Mouse (Mus musculus) hindbrain, embryonic 15.5 days (tissue): Measurements from ENCODE around the gene Cflar. TPM values are rescaled to one million over a fixed set of nuclear protein-coding genes. Genes with fewer than 3 reads are reported as not detected.

Experiments used
- ATAC-seq: fragments of 200-750 bp; cut with Nextera tagmentation; 2 replicates; pipeline ENCODE4 v1.8.0; 2017; ENCODE audit warnings: low read depth, moderate number of reproducible peaks, moderate TSS enrichment; ENCODE audit not compliant: low FRiP score
- H3K27ac ChIP-seq: fragments of 300-500 bp; sonication (generic); replicated peaks from 2 replicates; pipeline ENCODE4 v1.5.1; 2015; ENCODE audit warnings: mild to moderate bottlenecking, inconsistent platforms
- H3K27me3 ChIP-seq: fragments of 300-500 bp; sonication (generic); 2 replicates; pipeline ENCODE4 v1.6.1; 2015; ENCODE audit warnings: control low read depth, inconsistent platforms
- H3K36me3 ChIP-seq: fragments of 300-500 bp; sonication (generic); 2 replicates; pipeline ENCODE4 v1.6.1; 2015; ENCODE audit warnings: control low read depth, inconsistent platforms
- H3K4me1 ChIP-seq: fragments of 300-500 bp; sonication (generic); replicated peaks from 2 replicates; pipeline ENCODE4 v1.6.1; 2015; ENCODE audit warnings: control low read depth, inconsistent platforms
- H3K4me2 ChIP-seq: fragments of 300-500 bp; sonication (generic); 2 replicates; pipeline ENCODE4 v1.6.1; 2015; ENCODE audit warnings: moderate library complexity, mild to moderate bottlenecking, inconsistent platforms
- H3K4me3 ChIP-seq: fragments of 300-500 bp; sonication (generic); 2 replicates; pipeline ENCODE4 v1.5.1; 2015; ENCODE audit warnings: mild to moderate bottlenecking, inconsistent platforms
- H3K9ac ChIP-seq: fragments of 300-500 bp; sonication (generic); 2 replicates; pipeline ENCODE4 v1.6.1; 2015; ENCODE audit warnings: inconsistent platforms
- H3K9me3 ChIP-seq: fragments of 300-500 bp; sonication (generic); 2 replicates; pipeline ENCODE4 v1.6.1; 2016; ENCODE audit warnings: control low read depth, inconsistent platforms
- WGBS: fragments of 180-500 bp; shearing (Covaris S2); methylation state at CpG from one replicate; pipeline ENCODE4 v1.1.7; 2015; 5-methylcytosine and 5-hydroxymethylcytosine counted together
- polyA plus RNA-seq: library from polyadenylated mRNA; unstranded; fragments of >200 nt; fragmentation: Nextera tagmentation; extraction: Ambion mirVana; gene quantifications from 2 replicates; pipeline ENCODE4 v1.2.1, GENCODE M21; 2015

Gene Cflar
- polyA plus RNA-seq, 1 experiment from 2014 or later = 17.2 TPM

DNA sequence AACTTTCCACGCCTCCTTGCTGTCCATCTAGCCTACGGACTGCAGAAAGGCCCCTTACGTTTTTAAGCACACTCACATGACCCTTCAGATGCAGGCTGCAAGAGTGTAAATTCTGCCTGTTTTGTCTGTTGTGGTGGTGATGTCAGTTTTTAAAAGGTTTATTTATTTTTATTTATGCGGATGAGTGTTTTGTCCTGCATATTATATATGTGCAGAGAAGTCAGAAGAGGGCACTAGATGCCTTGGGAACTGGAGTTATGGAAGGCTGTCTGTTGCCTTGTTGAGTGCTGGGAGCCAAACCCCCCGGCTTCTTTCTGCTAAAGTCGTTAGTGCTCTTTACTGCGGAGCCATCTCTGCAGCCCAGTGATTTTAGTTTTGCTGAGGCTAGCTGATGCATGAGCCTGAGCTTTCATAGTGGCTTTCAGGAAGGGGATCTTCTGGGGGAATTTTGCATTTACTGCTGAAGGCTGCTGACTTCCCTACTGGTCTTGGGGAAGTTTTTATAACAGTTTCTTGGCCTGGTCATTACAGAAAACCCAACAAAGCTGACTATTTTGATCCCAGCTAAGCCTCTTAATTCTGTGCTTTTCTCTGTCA lies 12.6 kb downstream of the Cflar start:
- Histone ChIP-seq H3K4me1 (no peaks in the 10 kb centered on the region), H3K9me3 (no peaks in the 10 kb centered on the region), H3K9ac (no peak overlapping the region), H3K4me3 (no peak overlapping the region), H3K36me3 (no peaks in the 10 kb centered on the region), H3K27me3 (no peaks in the 10 kb centered on the region), H3K27ac (no peak overlapping the region), H3K4me2 (no peak overlapping the region)
- 63% methylated on average over 7 of the region's 7 CpGs for WGBS
- ATAC-seq = no peak

DNA sequence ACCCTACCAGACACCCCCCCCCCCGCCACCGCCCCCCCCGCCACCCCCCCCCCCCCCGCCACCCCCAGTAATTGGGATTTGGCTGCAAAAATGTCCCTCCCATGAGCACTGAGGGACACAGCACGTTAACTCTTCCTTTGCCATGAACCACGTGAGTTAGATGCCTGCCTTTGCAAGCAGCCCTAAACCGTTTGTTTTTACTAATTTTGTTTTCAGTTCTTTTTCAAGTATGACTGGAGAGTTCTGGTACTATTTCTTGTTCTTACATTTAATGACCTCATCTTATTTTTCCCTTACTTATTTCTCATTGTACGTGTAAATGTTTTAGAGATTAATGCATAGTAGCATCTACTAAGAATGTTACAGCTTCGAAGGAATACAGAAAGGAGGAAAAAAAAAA lies 13.2 kb downstream of the Cflar start:
- no peak overlapping the region for H3K4me3 ChIP-seq
- no peak overlapping the region for H3K4me2 ChIP-seq
- H3K27me3 ChIP-seq = no peaks in the 10 kb centered on the region
- H3K9me3 ChIP-seq = no peaks in the 10 kb centered on the region
- no peaks in the 10 kb centered on the region for H3K4me1 ChIP-seq
- H3K9ac ChIP-seq = no peak overlapping the region
- 57% methylated on average over 8 of the region's 9 CpGs for WGBS
- no peak for ATAC-seq
- H3K36me3 ChIP-seq = no peaks in the 10 kb centered on the region
- H3K27ac ChIP-seq = no peak overlapping the region

DNA sequence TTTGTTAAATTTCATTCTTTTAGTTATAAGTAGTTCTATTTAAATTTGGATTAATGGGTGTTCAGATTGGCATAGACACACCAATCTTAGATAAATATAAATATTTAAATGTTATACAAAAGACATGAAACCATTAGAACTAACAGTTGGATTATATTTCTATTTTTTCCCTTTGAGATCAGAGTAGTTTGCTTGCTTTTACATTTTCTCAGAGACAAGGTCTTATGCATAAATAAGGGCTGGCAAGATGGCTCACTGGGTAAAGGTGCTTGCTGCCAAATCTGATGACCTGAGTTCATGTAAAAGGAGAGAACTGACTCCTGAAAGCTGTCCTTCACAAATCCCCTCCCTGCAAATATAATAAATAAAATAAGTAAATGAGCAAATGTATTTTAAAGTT lies 13.8 kb downstream of the Cflar start:
- Histone ChIP-seq H3K27ac (no peak overlapping the region), H3K4me2 (no peak overlapping the region), H3K4me3 (no peak overlapping the region), H3K4me1 (no peaks in the 10 kb centered on the region), H3K27me3 (no peaks in the 10 kb centered on the region), H3K36me3 (no peaks in the 10 kb centered on the region), H3K9me3 (no peaks in the 10 kb centered on the region), H3K9ac (no peak overlapping the region)
- no peak for ATAC-seq

DNA sequence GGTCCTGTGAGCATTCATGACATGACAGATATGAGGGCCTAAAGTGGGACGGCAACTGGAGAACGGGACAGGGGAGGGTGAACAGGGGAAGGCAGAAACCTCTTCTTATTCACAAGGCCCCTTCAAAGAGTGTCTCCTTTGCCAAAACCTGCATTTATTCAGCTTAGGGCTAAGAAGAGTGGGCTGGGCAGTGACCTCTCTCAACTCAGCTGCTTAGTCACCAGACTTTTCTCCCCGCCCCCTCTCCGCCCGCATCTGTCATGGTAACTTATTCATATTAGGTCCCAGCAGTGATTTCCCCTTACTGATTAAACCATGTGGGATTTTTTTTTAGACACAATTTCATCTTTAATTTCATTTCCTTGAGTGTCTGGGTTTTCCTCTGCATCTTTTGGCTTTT lies 14.5 kb downstream of the Cflar start:
- Histone ChIP-seq H3K27ac (no peak overlapping the region), H3K4me2 (no peak overlapping the region), H3K27me3 (no peaks in the 10 kb centered on the region), H3K4me3 (no peak overlapping the region), H3K4me1 (no peaks in the 10 kb centered on the region), H3K9me3 (no peaks in the 10 kb centered on the region), H3K9ac (no peak overlapping the region), H3K36me3 (no peaks in the 10 kb centered on the region)
- ATAC-seq = no peak
- 91% methylated on average over 5 of the region's 5 CpGs for WGBS

DNA sequence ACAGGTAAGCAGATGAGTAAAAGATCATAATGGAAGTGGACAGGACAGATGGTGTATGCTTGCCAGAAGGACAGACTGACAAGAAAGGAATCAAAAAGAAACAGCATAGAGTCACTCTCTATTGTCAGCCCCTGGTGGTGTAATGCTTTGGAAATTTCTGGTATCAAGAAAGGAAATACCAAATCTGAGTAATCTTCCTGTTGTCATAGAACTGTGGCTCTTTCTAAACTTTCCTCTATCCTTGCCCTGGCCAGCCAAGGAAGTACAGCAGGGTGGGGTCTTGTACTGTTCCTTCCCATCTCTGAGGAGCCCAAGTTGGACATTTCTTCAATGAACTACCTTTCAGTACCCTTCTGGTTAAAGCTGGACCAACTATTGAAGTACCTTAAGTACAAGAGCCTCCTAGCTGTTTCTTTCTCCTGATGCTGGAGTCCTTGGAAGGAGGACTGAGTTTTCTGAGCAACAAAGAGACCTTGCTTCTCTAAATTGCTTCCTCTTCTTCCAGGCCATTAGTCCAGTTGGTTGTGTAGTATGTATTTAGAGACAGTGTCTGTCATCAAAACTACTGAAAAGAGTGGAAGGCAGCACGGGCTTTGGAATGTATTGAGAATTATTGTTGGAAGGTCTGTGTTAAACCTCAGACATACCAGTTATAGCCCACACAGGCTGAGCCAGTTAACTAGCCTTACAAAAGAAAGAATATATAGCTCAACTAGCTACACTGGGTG lies 15.9 kb downstream of the Cflar start:
- Histone ChIP-seq H3K27ac (no peak overlapping the region), H3K4me3 (no peak overlapping the region), H3K4me1 (no peaks in the 10 kb centered on the region), H3K9ac (no peak overlapping the region), H3K9me3 (no peaks in the 10 kb centered on the region), H3K36me3 (no peaks in the 10 kb centered on the region), H3K4me2 (no peak overlapping the region), H3K27me3 (no peaks in the 10 kb centered on the region)
- ATAC-seq = no peak
- 91% methylated on average over 1 of the region's 1 CpGs for WGBS

DNA sequence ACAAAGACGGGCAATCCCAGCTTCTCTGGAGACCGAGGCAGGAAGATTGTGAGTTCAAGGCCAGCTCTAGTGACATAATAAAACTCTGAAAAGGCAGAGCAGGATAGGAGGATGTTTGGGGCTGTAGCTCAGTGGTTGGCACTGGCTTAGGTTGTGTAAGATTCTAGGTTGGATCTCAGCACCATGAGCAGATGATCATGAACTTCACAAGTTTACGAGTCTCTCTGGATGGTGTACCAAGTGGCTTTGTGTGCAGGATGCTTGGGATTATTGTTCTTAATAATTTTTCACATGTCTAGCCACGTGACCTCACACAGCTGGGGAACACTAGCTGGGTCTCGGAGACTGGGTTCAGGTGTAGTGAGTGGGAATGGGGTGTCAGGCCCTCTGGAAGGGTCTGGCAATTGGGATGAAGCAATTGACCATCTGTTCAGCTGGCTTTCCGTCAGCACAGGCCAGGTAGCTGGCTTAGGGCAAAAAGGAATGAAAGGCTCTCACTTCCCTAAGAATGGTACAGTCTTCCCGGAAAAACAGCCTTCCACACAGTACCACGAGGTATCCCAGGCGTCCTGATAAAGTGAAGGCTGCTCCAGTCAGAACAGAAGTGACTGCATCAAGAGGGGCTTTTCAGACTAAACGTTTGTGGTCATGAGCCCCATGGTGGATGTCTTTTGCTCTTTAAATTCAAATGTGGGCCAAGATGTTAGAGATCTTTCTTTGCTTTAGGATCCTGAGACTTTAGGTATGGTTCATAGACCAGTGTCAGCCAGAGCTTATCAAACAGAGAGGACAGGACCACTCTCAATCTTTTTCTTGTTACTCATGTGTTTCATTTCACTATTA lies 16.7 kb downstream of the Cflar start:
- Histone ChIP-seq H3K4me1 (no peaks in the 10 kb centered on the region), H3K4me2 (no peak overlapping the region), H3K27ac (no peak overlapping the region), H3K4me3 (no peak overlapping the region), H3K36me3 (no peaks in the 10 kb centered on the region), H3K9me3 (no peaks in the 10 kb centered on the region), H3K27me3 (no peaks in the 10 kb centered on the region), H3K9ac (no peak overlapping the region)
- ATAC-seq = no peak
- WGBS = 90% methylated on average over 10 of the region's 10 CpGs

DNA sequence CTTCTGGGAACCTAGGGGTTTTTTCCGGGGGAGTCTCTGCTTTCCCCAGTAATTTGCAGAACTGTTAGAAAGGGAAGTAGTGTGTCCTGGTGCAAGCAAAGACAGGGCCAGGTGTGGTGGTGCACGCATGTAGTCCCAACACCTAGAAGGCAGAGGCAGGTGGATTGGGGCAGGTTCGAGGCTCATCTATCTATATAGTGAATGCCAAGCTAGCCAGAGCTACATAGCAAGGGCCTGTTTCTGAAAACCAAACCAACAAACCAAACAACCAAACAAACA lies 17.2 kb downstream of the Cflar start:
- WGBS = 97% methylated on average over 3 of the region's 3 CpGs
- no peak for ATAC-seq
- no peaks in the 10 kb centered on the region for H3K9me3 ChIP-seq
- H3K27me3 ChIP-seq = no peaks in the 10 kb centered on the region
- H3K4me1 ChIP-seq = no peaks in the 10 kb centered on the region
- no peaks in the 10 kb centered on the region for H3K36me3 ChIP-seq
- no peak overlapping the region for H3K4me2 ChIP-seq
- no peak overlapping the region for H3K27ac ChIP-seq
- no peak overlapping the region for H3K4me3 ChIP-seq
- H3K9ac ChIP-seq = no peak overlapping the region

DNA sequence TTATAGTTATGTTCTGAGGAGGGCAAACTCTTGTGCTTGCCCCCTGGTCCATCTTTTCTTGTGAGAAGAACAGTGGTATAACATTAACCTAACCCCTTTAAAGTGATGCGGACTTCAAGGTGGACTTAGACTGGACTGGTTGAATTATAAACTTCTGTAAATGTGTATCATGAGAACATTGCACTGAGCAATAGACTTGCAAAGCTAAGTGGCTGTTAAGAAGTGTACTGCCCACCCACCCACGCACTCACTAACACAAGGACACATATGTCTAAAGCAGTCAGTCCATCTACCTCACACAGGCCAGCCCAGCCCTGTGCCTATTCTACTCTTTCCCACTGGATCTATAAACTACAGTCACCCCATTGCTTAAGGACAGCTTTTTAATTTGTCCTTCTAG lies 22.3 kb downstream of the Cflar start:
- no peaks in the 10 kb centered on the region for H3K27me3 ChIP-seq
- H3K36me3 ChIP-seq = peaks cover 3% of the 10 kb centered on the region; the same call in 1 of the 2 replicates
- no peak overlapping the region for H3K4me2 ChIP-seq
- no peak overlapping the region for H3K27ac ChIP-seq
- no peak overlapping the region for H3K9ac ChIP-seq
- H3K4me1 ChIP-seq = no peaks in the 10 kb centered on the region
- no peaks in the 10 kb centered on the region for H3K9me3 ChIP-seq
- ATAC-seq = no peak
- WGBS = 94% methylated on average over 2 of the region's 2 CpGs
- H3K4me3 ChIP-seq = no peak overlapping the region

DNA sequence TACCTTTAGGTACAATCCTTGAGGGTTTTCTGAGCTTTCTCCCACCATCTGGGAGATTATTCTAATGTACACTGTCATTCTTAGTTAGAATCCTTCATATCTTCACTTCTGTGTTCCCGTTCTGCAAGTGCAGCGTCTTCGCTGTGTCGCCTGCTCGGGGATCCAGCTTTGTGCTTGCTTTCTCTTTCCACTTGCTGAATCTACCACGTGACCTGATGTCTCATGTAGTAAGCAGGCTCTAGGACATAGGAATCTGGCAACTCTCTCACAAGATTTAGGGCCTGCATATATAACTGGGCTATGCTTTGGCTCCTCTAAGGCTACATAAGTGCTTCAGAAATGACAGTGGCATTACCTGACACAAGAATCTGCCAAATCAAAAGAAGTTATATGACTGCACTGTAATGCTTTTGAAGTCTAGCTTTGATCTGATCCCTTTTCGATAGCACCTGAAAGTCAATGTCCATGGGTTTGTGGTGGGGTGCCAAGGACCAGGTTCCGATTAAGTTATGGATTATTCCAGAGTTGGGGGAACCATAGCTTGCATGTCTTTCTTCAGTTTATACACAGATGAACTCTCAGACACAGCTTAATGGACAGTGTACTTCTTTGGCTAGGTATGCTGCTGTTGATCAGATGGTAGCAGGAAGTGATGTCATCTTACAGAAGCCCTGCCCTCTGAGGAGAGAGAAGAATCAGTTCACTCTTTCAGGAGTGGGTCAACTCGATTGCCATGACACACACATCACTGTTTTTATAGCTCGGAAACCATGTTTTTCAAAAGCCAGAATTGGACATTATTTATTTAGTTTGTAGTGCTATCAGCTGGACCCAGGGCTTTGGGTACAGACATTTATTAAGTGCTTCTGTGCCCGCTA lies 23.0 kb downstream of the Cflar start:
- no peak for ATAC-seq
- WGBS = 94% methylated on average over 11 of the region's 11 CpGs

DNA sequence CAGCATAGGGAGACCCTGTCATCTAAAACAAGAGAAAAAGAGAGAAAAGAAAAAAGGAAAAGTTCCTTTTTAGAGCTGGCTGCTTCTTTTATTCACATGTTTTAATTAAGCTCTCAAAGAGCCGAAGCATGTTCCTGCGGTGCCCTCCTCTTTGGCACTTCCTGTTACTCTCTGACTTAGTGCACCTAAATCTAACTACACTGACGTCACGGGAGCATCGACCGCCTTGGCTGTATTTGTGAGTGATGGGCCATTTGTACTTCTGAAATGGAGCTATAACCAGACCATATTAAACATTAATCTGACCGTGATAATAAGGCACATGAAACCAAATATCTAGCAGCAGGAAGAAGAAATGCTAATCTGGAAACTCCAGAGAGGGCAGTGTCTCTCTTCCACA lies 24.7 kb downstream of the Cflar start:
- Histone ChIP-seq H3K27me3 (no peaks in the 10 kb centered on the region), H3K4me3 (no peak overlapping the region), H3K9ac (no peak overlapping the region), H3K4me1 (no peaks in the 10 kb centered on the region), H3K9me3 (no peaks in the 10 kb centered on the region), H3K27ac (no peak overlapping the region), H3K36me3 (peaks cover 3% of the 10 kb centered on the region; the same call in 1 of the 2 replicates), H3K4me2 (no peak overlapping the region)
- 92% methylated on average over 7 of the region's 7 CpGs for WGBS
- ATAC-seq = no peak

More for the DNA sequence above, 23.0 kb downstream of the Cflar start:
- no peak overlapping the region for H3K4me2 ChIP-seq
- no peaks in the 10 kb centered on the region for H3K27me3 ChIP-seq
- no peak overlapping the region for H3K9ac ChIP-seq
- no peaks in the 10 kb centered on the region for H3K4me1 ChIP-seq
- peaks cover 3% of the 10 kb centered on the region; the same call in 1 of the 2 replicates for H3K36me3 ChIP-seq
- H3K27ac ChIP-seq = no peak overlapping the region
- H3K9me3 ChIP-seq = no peaks in the 10 kb centered on the region
- H3K4me3 ChIP-seq = no peak overlapping the region

DNA sequence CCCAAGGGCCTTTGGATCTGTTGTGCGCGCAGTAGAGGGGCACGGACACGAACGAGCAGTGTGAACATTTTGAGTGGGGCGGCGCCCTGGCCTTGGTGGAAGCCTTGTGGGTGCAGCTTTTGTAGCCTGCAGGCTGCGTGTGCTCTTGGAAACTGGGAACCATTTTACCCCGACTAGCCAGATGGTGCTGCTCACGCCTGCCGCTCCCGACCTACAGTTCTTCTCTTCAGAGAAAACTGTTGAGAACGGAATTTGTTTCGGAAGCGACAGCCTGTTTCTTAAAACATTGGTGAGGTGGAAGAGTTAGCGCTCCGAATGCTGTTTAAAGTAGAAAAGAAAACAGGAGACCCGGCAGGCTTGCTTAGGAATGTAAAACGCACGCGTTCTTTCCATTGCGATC lies 25.7 kb downstream of the Cflar start:
- Histone ChIP-seq H3K4me1 (no peaks in the 10 kb centered on the region), H3K4me3 (no peak overlapping the region), H3K4me2 (no peak overlapping the region), H3K36me3 (peaks cover 5% of the 10 kb centered on the region; the same call in 1 of the 2 replicates), H3K27me3 (no peaks in the 10 kb centered on the region), H3K9me3 (no peaks in the 10 kb centered on the region), H3K9ac (no peak overlapping the region), H3K27ac (no peak overlapping the region)
- 97% methylated on average over 22 of the region's 22 CpGs for WGBS
- ATAC-seq = no peak

DNA sequence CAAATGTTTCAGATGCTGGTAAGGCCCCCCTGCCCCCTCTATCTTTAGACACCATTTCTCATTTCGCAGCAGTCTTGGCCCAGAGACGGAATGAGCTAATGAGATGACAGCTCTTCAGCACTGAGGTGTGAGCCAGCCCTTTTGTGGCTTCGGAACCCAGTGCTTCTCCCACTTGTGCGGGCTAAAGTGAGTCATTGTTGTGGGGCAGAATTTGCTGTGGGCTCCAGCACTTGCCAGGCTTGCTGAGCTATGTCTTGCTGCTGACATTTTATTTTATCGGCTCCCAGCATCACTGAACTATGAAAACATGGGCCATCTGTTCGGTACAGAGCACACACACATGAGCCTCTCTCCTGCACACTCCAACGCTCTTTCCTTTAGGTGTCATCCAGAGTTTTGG lies 28.2 kb downstream of the Cflar start:
- Histone ChIP-seq H3K27ac (no peak overlapping the region), H3K9ac (no peak overlapping the region), H3K4me1 (no peaks in the 10 kb centered on the region), H3K36me3 (peaks cover 6% of the 10 kb centered on the region; the same call in 1 of the 2 replicates), H3K9me3 (no peaks in the 10 kb centered on the region), H3K4me2 (no peak overlapping the region), H3K4me3 (no peak overlapping the region), H3K27me3 (no peaks in the 10 kb centered on the region)
- ATAC-seq = no peak
- 91% methylated on average over 7 of the region's 7 CpGs for WGBS
